Mouse (Mus musculus) fibroblast of lung, adult 2 months (primary cell): Measurements from ENCODE around the gene Napa.
A peak's percentile ranks its signal among the peaks of the same experiment; 100 is the strongest.

ENCODE experiments used
- DNase-seq: peaks from one replicate; pipeline ENCODE4 v3.0.0-alpha.2; 2011; ENCODE audit warnings: low read depth

Napa gene

GRCm38 (mm10) chr7:16099901-16100300, 1.6 kb downstream of the Napa start:
- DNase-seq: no peak

- DNase-seq: no peak
These were observed 2.8 kb downstream of the Napa start for GRCm38 (mm10) chr7:16101081-16101480.

GRCm38 (mm10) chr7:16101726-16102475, 3.6 kb downstream of the Napa start:
- DNase-seq: no peak

- no peak for DNase-seq
These were observed 4.5 kb downstream of the Napa start for GRCm38 (mm10) chr7:16102686-16103226.

- peak; percentile 25 for DNase-seq
These were observed 5.5 kb downstream of the Napa start for GRCm38 (mm10) chr7:16103760-16104159.

GRCm38 (mm10) chr7:16104611-16105388, 6.5 kb downstream of the Napa start:
- no peak for DNase-seq

- no peak for DNase-seq
These were observed 10.8 kb downstream of the Napa start for GRCm38 (mm10) chr7:16108886-16109542.

- no peak for DNase-seq
These were observed 11.9 kb downstream of the Napa start for GRCm38 (mm10) chr7:16110158-16110557.

GRCm38 (mm10) chr7:16111284-16112090, 13.2 kb downstream of the Napa start:
- no peak for DNase-seq

- no peak for DNase-seq
These were observed 18.2 kb downstream of the Napa start for GRCm38 (mm10) chr7:16116418-16116817.

GRCm38 (mm10) chr7:16117100-16117499, 18.8 kb downstream of the Napa start:
- DNase-seq: no peak

GRCm38 (mm10) chr7:16119569-16120261, 21.5 kb downstream of the Napa start, which contains the start of gene Kptn:
Gene Kptn, plus strand, starts transcription at chr7:16119895.
- DNase-seq: peak; percentile 81

- no peak for DNase-seq
These were observed 22.0 kb downstream of the Napa start for GRCm38 (mm10) chr7:16120262-16120600.

- DNase-seq: no peak
These were observed 27.6 kb downstream of the Napa start for GRCm38 (mm10) chr7:16125829-16126228.

GRCm38 (mm10) chr7:16128344-16128743, 30.1 kb downstream of the Napa start:
- DNase-seq: no peak

GRCm38 (mm10) chr7:16128899-16129298, 30.6 kb downstream of the Napa start:
- DNase-seq: no peak

GRCm38 (mm10) chr7:16129421-16129845, 31.2 kb downstream of the Napa start, which contains the start of gene Slc8a2:
Gene Slc8a2, plus strand, starts transcription at chr7:16129826.
- DNase-seq: no peak

- DNase-seq: no peak
These were observed 31.8 kb downstream of the Napa start for GRCm38 (mm10) chr7:16129846-16130691.

- DNase-seq: no peak
These were observed 32.8 kb downstream of the Napa start for GRCm38 (mm10) chr7:16130956-16131634.
